Mouse (Mus musculus): ENCODE measurements around the gene Pitpnc1. TPM values are rescaled to one million over a fixed set of nuclear protein-coding genes. Genes with fewer than 3 reads are reported as not detected.
A peak's percentile ranks its signal among the peaks of the same experiment; 100 is the strongest.

Gene Pitpnc1
- 0.74 TPM for polyA plus RNA-seq (2012; fragmentation: generic; extraction: Trizol)

GRCm38 (mm10) chr11:107470521-107471041, at the start of gene Pitpnc1:
Gene Pitpnc1 (minus strand): TSS chr11:107470699.
- Histone ChIP-seq H3K27me3 (ENCODE audit: control insufficient read depth, insufficient read depth, insufficient read length) (no peaks in the 10 kb centered on the region), H3ac (ENCODE audit: control insufficient read depth, insufficient read length) (peak within 1 kb of the TSS; percentile 13), H3K79me2 (ENCODE audit: control insufficient read depth, insufficient read depth) (no peaks in the 10 kb centered on the region), H3K4me3 (peak within 1 kb of the TSS; percentile 47), H3K36me3 (ENCODE audit: control insufficient read depth, insufficient read depth) (no peaks in the 10 kb centered on the region), H3K4me2 (ENCODE audit: low read depth) (peak within 1 kb of the TSS; percentile 100)
- TF ChIP-seq E2F4 (IDR thresholded peaks at IDR 0.05; ENCODE audit: insufficient read depth) (no peak), MYOD1 (IDR thresholded peaks at IDR 0.05; ENCODE audit: control insufficient read depth in 1 of 3, insufficient read length in 2 of 3, low read depth in 2 of 3) (no peak), USF1 (IDR thresholded peaks at IDR 0.05; ENCODE audit: low read depth) (no peak), MAX (IDR thresholded peaks at IDR 0.05; ENCODE audit: low read depth) (no peak), POLR2AphosphoS2 (IDR thresholded peaks at IDR 0.05; ENCODE audit: insufficient read length, low read depth) (peak; percentile 57), MYOG (IDR thresholded peaks at IDR 0.05; ENCODE audit: control insufficient read depth in 1 of 3, insufficient read depth in 1 of 3, insufficient read length in 2 of 3, low read depth in 2 of 3) (peak in 1 of 3 experiments; percentile 6), CEBPB (IDR thresholded peaks at IDR 0.05; ENCODE audit: insufficient read depth, poor library complexity, severe bottlenecking) (no peak), TCF12 (IDR thresholded peaks at IDR 0.05; ENCODE audit: insufficient read depth, poor library complexity, severe bottlenecking) (no peak), TCF3 (IDR thresholded peaks at IDR 0.05; ENCODE audit: insufficient read length, low read depth) (no peak), POLR2A (IDR thresholded peaks at IDR 0.05; ENCODE audit: insufficient read length, low read depth) (peak; percentile 91), SRF (IDR thresholded peaks at IDR 0.05; ENCODE audit: control insufficient read depth, insufficient read length, low read depth) (no peak), REST (IDR thresholded peaks at IDR 0.05; ENCODE audit: insufficient read depth, insufficient read length) (peak; percentile 9)

- TF ChIP-seq MYOG (IDR thresholded peaks at IDR 0.05; ENCODE audit: control insufficient read depth in 1 of 3, insufficient read depth in 1 of 3, insufficient read length in 2 of 3, low read depth in 2 of 3) = no peak
- TF ChIP-seq E2F4 (IDR thresholded peaks at IDR 0.05; ENCODE audit: insufficient read depth) = no peak
- no peak for TF ChIP-seq POLR2A (IDR thresholded peaks at IDR 0.05; ENCODE audit: insufficient read length, low read depth)
- H3K4me2 ChIP-seq (ENCODE audit: low read depth) = no peak overlapping the region
These were observed 48.3 kb upstream of the Pitpnc1 start for GRCm38 (mm10) chr11:107518645-107519429.

GRCm38 (mm10) chr11:107516387-107516786, 45.9 kb upstream of the Pitpnc1 start:
- no peak for TF ChIP-seq USF1 (IDR thresholded peaks at IDR 0.05; ENCODE audit: low read depth)
- no peak for TF ChIP-seq POLR2A (IDR thresholded peaks at IDR 0.05; ENCODE audit: insufficient read length, low read depth)
- TF ChIP-seq SRF (IDR thresholded peaks at IDR 0.05; ENCODE audit: control insufficient read depth, insufficient read length, low read depth) = no peak
- no peak for TF ChIP-seq TCF12 (IDR thresholded peaks at IDR 0.05; ENCODE audit: insufficient read depth, poor library complexity, severe bottlenecking)
- no peak for TF ChIP-seq CEBPB (IDR thresholded peaks at IDR 0.05; ENCODE audit: insufficient read depth, poor library complexity, severe bottlenecking)
- no peak for TF ChIP-seq MYOD1 (IDR thresholded peaks at IDR 0.05; ENCODE audit: control insufficient read depth in 1 of 3, insufficient read length in 2 of 3, low read depth in 2 of 3)
- Histone ChIP-seq H3K79me2 (ENCODE audit: control insufficient read depth, insufficient read depth) (no peaks in the 10 kb centered on the region), H3ac (ENCODE audit: control insufficient read depth, insufficient read length) (no peak overlapping the region), H3K27me3 (ENCODE audit: control insufficient read depth, insufficient read depth, insufficient read length) (no peaks in the 10 kb centered on the region), H3K4me3 (no peak overlapping the region), H3K4me2 (ENCODE audit: low read depth) (no peak overlapping the region), H3K36me3 (ENCODE audit: control insufficient read depth, insufficient read depth) (no peaks in the 10 kb centered on the region)

More at GRCm38 (mm10) chr11:107518645-107519429, 48.3 kb upstream of the Pitpnc1 start:
- no peak overlapping the region for H3K4me3 ChIP-seq
- no peaks in the 10 kb centered on the region for H3K36me3 ChIP-seq (ENCODE audit: control insufficient read depth, insufficient read depth)
- no peaks in the 10 kb centered on the region for H3K27me3 ChIP-seq (ENCODE audit: control insufficient read depth, insufficient read depth, insufficient read length)
- H3ac ChIP-seq (ENCODE audit: control insufficient read depth, insufficient read length) = no peak overlapping the region
- H3K79me2 ChIP-seq (ENCODE audit: control insufficient read depth, insufficient read depth) = no peaks in the 10 kb centered on the region

- Histone ChIP-seq H3K4me3 (no peak overlapping the region), H3K36me3 (ENCODE audit: control insufficient read depth, insufficient read depth) (no peaks in the 10 kb centered on the region), H3K27me3 (ENCODE audit: control insufficient read depth, insufficient read depth, insufficient read length) (no peaks in the 10 kb centered on the region), H3K79me2 (ENCODE audit: control insufficient read depth, insufficient read depth) (no peaks in the 10 kb centered on the region), H3K4me2 (ENCODE audit: low read depth) (no peak overlapping the region), H3ac (ENCODE audit: control insufficient read depth, insufficient read length) (no peak overlapping the region)
- TF ChIP-seq REST (IDR thresholded peaks at IDR 0.05; ENCODE audit: insufficient read depth, insufficient read length) (no peak), E2F4 (IDR thresholded peaks at IDR 0.05; ENCODE audit: insufficient read depth) (no peak), MYOD1 (IDR thresholded peaks at IDR 0.05; ENCODE audit: control insufficient read depth in 1 of 3, insufficient read length in 2 of 3, low read depth in 2 of 3) (no peak), POLR2AphosphoS2 (IDR thresholded peaks at IDR 0.05; ENCODE audit: insufficient read length, low read depth) (no peak), TCF3 (IDR thresholded peaks at IDR 0.05; ENCODE audit: insufficient read length, low read depth) (no peak), MAX (IDR thresholded peaks at IDR 0.05; ENCODE audit: low read depth) (no peak), CEBPB (IDR thresholded peaks at IDR 0.05; ENCODE audit: insufficient read depth, poor library complexity, severe bottlenecking) (no peak), SRF (IDR thresholded peaks at IDR 0.05; ENCODE audit: control insufficient read depth, insufficient read length, low read depth) (no peak), TCF12 (IDR thresholded peaks at IDR 0.05; ENCODE audit: insufficient read depth, poor library complexity, severe bottlenecking) (no peak), MYOG (IDR thresholded peaks at IDR 0.05; ENCODE audit: control insufficient read depth in 1 of 3, insufficient read depth in 1 of 3, insufficient read length in 2 of 3, low read depth in 2 of 3) (no peak), POLR2A (IDR thresholded peaks at IDR 0.05; ENCODE audit: insufficient read length, low read depth) (no peak), USF1 (IDR thresholded peaks at IDR 0.05; ENCODE audit: low read depth) (no peak)
These were observed 42.5 kb upstream of the Pitpnc1 start for GRCm38 (mm10) chr11:107513047-107513446.
